Mouse (Mus musculus) forebrain, embryonic 12.5 days (tissue): ENCODE results near the gene Dennd1b. TPM values are rescaled to one million over a fixed set of nuclear protein-coding genes. Genes with fewer than 3 reads are reported as not detected.

ENCODE experiments used
- ATAC-seq: fragments of 200-750 bp; cut with Nextera tagmentation; 2 replicates; pipeline ENCODE4 v1.8.0; 2017; ENCODE audit warnings: moderate TSS enrichment; ENCODE audit not compliant: low FRiP score
- H3K27ac ChIP-seq: fragments of 300-500 bp; sonication (generic); 2 replicates; pipeline ENCODE4 v1.5.1; 2016; ENCODE audit warnings: mild to moderate bottlenecking
- H3K27me3 ChIP-seq: fragments of 300-500 bp; sonication (generic); 2 replicates; pipeline ENCODE4 v1.6.1; 2016; ENCODE audit warnings: mild to moderate bottlenecking
- H3K36me3 ChIP-seq: fragments of 300-500 bp; sonication (generic); replicated peaks from 2 replicates; pipeline ENCODE4 v1.6.1; 2016; ENCODE audit warnings: mild to moderate bottlenecking
- H3K4me1 ChIP-seq: fragments of 300-500 bp; sonication (generic); 2 replicates; pipeline ENCODE4 v1.6.1; 2016
- H3K4me2 ChIP-seq: fragments of 300-500 bp; sonication (generic); 2 replicates; pipeline ENCODE4 v1.6.1; 2016; ENCODE audit warnings: mild to moderate bottlenecking, moderate library complexity
- H3K4me3 ChIP-seq: fragments of 300-500 bp; sonication (generic); replicated peaks from 2 replicates; pipeline ENCODE4 v1.5.1; 2016; ENCODE audit warnings: mild to moderate bottlenecking
- H3K9ac ChIP-seq: fragments of 300-500 bp; sonication (generic); 2 replicates; pipeline ENCODE4 v1.6.1; 2016; ENCODE audit warnings: mild to moderate bottlenecking
- H3K9me3 ChIP-seq: fragments of 300-500 bp; sonication (generic); 2 replicates; pipeline ENCODE4 v1.6.1; 2016
- WGBS: fragments of 180-500 bp; shearing (Covaris S2); methylation state at CpG from one replicate; pipeline ENCODE4 v1.1.7; 2016; 5-methylcytosine and 5-hydroxymethylcytosine counted together
- polyA plus RNA-seq: library from polyadenylated mRNA; unstranded; fragments of >200 nt; fragmentation: Nextera tagmentation; extraction: Ambion mirVana; gene quantifications from 2 replicates; pipeline ENCODE4 v1.2.1, GENCODE M21; 2016

Gene Dennd1b
- polyA plus RNA-seq, 1 experiment from 2014 or later, result 14.5 TPM

DNA sequence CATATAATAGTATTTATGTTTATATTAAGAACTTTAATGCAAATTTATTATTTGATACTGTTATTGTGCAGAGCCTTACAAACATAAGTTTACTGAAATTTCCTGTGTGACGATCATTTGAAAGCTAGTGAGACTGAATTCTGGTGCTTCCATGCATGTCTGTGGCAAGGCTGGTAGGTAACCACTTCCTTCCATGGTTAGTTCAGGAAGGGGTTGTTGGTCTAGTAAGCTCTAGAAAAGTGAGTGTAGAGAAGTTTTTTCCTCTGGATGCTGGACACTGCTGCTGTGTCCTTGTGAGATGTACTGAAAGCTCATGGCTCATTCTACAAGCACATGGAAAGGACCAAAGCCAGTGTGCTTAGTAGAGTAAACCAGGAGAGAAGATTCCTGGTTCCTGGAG, 73.1 kb downstream of the Dennd1b start:
- no peak for ATAC-seq
- no peak overlapping the region for H3K27ac ChIP-seq
- no peak overlapping the region for H3K9ac ChIP-seq
- no peaks in the 10 kb centered on the region for H3K27me3 ChIP-seq
- H3K4me2 ChIP-seq, result no peak overlapping the region
- peaks cover 19% of the 10 kb centered on the region for H3K4me1 ChIP-seq
- H3K36me3 ChIP-seq, result no peaks in the 10 kb centered on the region
- no peak overlapping the region for H3K4me3 ChIP-seq
- 93% methylated on average over 1 of the region's 1 CpGs for WGBS
- H3K9me3 ChIP-seq, result no peaks in the 10 kb centered on the region

GRCm38 (mm10) chr1:139036768-139037507, 73.7 kb downstream of the Dennd1b start:
- H3K4me3 ChIP-seq, result no peak overlapping the region
- no peaks in the 10 kb centered on the region for H3K36me3 ChIP-seq
- 63% methylated on average over 7 of the region's 7 CpGs for WGBS
- no peak for ATAC-seq
- peaks cover 19% of the 10 kb centered on the region for H3K4me1 ChIP-seq
- no peak overlapping the region for H3K27ac ChIP-seq
- H3K9ac ChIP-seq, result no peak overlapping the region
- H3K9me3 ChIP-seq, result no peaks in the 10 kb centered on the region
- no peaks in the 10 kb centered on the region for H3K27me3 ChIP-seq
- no peak overlapping the region for H3K4me2 ChIP-seq

DNA sequence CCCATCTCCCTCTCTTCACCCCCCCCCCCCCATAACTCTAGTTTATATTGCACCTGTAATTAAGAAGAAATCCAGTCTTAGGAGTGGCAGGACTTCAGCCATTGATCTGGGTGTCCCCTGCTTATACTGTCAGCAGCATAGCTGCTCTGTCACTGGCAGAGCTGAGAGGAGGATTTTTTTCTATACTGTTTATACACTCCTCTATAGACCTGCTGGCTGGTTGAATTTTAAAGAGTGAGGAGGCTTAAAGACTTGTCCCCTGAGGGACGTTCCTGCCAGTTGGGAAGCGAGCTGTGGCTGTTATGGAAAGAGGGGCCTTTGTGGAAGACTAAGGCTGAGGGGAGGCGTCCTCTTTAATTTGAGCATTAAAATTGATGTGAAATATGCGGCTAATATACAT, 74.8 kb downstream of the Dennd1b start:
- Histone ChIP-seq H3K4me3 (no peak overlapping the region), H3K4me1 (peaks cover 19% of the 10 kb centered on the region), H3K27ac (no peak overlapping the region), H3K9ac (no peak overlapping the region), H3K36me3 (no peaks in the 10 kb centered on the region), H3K9me3 (no peaks in the 10 kb centered on the region), H3K27me3 (no peaks in the 10 kb centered on the region), H3K4me2 (no peak overlapping the region)
- WGBS, result 21% methylated on average over 4 of the region's 4 CpGs
- ATAC-seq, result peak; percentile 88

DNA sequence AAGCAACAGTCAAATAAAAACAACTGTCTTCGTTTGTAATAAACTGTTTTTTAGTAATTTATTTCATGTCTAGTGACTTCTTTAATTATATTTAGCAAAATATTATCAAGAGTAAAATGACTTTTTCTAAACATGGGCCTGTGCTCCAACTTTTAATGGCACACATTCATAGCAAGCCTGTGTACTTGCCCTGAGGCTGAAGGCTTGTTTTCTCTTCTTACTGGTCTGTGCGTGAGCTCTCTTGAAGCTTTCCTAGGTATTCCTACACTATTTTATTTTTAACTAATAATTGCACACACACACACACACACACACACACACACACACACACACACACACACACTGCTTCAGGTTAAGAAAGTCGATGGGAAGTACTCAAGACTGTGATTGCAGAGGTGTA, 75.4 kb downstream of the Dennd1b start:
- no peak for ATAC-seq
- no peak overlapping the region for H3K4me3 ChIP-seq
- no peak overlapping the region for H3K4me2 ChIP-seq
- 50% methylated on average over 3 of the region's 3 CpGs for WGBS
- H3K4me1 ChIP-seq, result peaks cover 19% of the 10 kb centered on the region
- no peak overlapping the region for H3K27ac ChIP-seq
- H3K9me3 ChIP-seq, result no peaks in the 10 kb centered on the region
- H3K36me3 ChIP-seq, result no peaks in the 10 kb centered on the region
- H3K27me3 ChIP-seq, result no peaks in the 10 kb centered on the region
- H3K9ac ChIP-seq, result no peak overlapping the region

- no peak overlapping the region for H3K9ac ChIP-seq
- ATAC-seq, result peak; percentile 66; the same call in 1 of the 2 replicates
- H3K36me3 ChIP-seq, result no peaks in the 10 kb centered on the region
- no peak overlapping the region for H3K4me3 ChIP-seq
- H3K9me3 ChIP-seq, result no peaks in the 10 kb centered on the region
- WGBS, result 36% methylated on average over 7 of the region's 7 CpGs
- peak overlapping the region; percentile 31 for H3K27ac ChIP-seq
- no peaks in the 10 kb centered on the region for H3K27me3 ChIP-seq
- no peak overlapping the region for H3K4me2 ChIP-seq
- H3K4me1 ChIP-seq, result peaks cover 19% of the 10 kb centered on the region
These were observed 76.4 kb downstream of the Dennd1b start for GRCm38 (mm10) chr1:139039529-139040230.

DNA sequence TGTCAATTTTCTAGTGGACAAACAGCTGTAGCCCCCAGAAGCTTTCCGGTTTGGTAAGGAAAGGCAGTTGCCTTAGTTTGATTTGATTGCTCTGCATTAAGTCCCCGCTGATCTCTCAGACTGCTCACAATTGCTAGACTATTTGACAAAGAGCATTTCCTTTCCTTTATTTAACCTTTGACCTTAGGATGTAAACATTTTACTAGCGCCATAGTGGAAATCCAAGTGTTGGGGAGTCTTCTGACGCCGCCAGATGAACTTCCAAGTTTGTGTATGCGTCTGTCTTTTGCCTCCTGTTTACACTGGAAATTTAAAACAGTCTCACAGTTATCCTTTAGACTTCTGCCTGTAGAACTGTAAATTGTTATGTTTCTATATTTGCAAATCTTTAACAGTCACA, 85.8 kb downstream of the Dennd1b start:
- H3K9me3 ChIP-seq, result no peaks in the 10 kb centered on the region
- H3K27ac ChIP-seq, result no peak overlapping the region
- WGBS, result 53% methylated on average over 6 of the region's 6 CpGs
- 0 out of 2 replicates have a peak, but pooled peaks cover 4% of the 10 kb centered on the region for H3K36me3 ChIP-seq
- ATAC-seq, result no peak
- no peak overlapping the region for H3K4me3 ChIP-seq
- H3K4me1 ChIP-seq, result 0 out of 2 replicates have a peak, but pooled peaks cover 6% of the 10 kb centered on the region
- H3K4me2 ChIP-seq, result no peak overlapping the region
- no peaks in the 10 kb centered on the region for H3K27me3 ChIP-seq
- no peak overlapping the region for H3K9ac ChIP-seq

DNA sequence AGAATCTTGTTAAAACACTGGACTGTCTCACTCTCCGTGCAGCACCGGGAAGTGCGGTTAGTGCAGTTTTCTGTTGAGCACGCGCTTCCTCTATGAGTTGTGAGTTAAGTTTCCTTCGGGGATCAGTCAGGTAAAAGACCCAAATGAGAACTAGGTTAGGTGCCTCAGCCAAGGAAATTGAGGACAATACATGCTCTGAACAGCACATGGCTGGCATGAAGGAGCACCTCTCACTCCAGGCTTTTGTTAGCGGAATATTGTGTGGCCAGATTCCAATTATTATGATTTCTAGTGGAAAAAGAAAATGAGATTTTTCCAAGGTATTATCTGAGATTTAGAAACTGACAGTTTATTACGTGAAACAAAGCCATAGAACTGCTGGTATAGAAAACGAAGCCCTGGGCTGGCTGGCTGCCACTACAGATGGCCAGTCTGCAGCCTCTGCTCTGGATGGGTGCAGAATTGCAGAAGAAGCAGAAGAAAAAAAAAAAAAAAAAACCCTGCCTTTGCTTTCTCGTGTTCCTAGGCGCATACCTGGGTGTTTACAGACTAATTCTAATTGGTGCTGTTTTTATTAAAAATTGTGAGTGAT, 86.7 kb downstream of the Dennd1b start:
- no peak overlapping the region for H3K4me2 ChIP-seq
- ATAC-seq, result peak; percentile 33; the same call in 1 of the 2 replicates
- H3K4me3 ChIP-seq, result no peak overlapping the region
- 0 out of 2 replicates have a peak, but pooled peaks cover 4% of the 10 kb centered on the region for H3K36me3 ChIP-seq
- H3K9me3 ChIP-seq, result no peaks in the 10 kb centered on the region
- H3K9ac ChIP-seq, result no peak overlapping the region
- WGBS, result 78% methylated on average over 11 of the region's 11 CpGs
- H3K27ac ChIP-seq, result 0 out of 2 replicates have a peak overlapping the region, but pooled peaks have one; percentile 46
- H3K27me3 ChIP-seq, result no peaks in the 10 kb centered on the region
- 0 out of 2 replicates have a peak, but pooled peaks cover 6% of the 10 kb centered on the region for H3K4me1 ChIP-seq

- no peak for ATAC-seq
- Histone ChIP-seq H3K27ac (no peak overlapping the region), H3K4me1 (0 out of 2 replicates have a peak, but pooled peaks cover 6% of the 10 kb centered on the region), H3K27me3 (no peaks in the 10 kb centered on the region), H3K4me3 (no peak overlapping the region), H3K9me3 (no peaks in the 10 kb centered on the region), H3K36me3 (no peaks in the 10 kb centered on the region), H3K9ac (no peak overlapping the region), H3K4me2 (no peak overlapping the region)
These were observed 89.8 kb downstream of the Dennd1b start for GRCm38 (mm10) chr1:139053003-139053402.

DNA sequence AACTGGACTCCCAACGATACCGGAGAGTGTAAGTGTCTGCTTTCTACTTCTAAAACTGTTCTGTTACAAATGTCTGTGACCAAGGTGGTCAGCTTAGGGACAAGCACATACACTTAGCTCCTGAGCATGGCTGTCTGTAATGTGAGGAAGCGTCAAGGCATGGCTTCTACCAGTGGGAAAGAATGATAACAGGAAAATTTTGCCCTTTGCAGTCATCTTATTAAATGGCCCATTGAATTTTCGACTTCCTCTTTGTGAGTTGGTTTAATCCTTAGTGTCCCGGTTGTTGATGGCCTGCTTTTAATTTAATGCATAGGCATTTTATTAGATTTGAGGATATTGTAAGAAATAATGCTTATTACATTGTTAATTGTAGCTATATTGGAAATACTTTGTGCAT, 97.1 kb downstream of the Dennd1b start:
- Histone ChIP-seq H3K9me3 (no peaks in the 10 kb centered on the region), H3K4me1 (no peaks in the 10 kb centered on the region), H3K4me2 (no peak overlapping the region), H3K9ac (no peak overlapping the region), H3K4me3 (no peak overlapping the region), H3K27me3 (no peaks in the 10 kb centered on the region), H3K36me3 (no peaks in the 10 kb centered on the region), H3K27ac (no peak overlapping the region)
- 92% methylated on average over 5 of the region's 5 CpGs for WGBS
- no peak for ATAC-seq

DNA sequence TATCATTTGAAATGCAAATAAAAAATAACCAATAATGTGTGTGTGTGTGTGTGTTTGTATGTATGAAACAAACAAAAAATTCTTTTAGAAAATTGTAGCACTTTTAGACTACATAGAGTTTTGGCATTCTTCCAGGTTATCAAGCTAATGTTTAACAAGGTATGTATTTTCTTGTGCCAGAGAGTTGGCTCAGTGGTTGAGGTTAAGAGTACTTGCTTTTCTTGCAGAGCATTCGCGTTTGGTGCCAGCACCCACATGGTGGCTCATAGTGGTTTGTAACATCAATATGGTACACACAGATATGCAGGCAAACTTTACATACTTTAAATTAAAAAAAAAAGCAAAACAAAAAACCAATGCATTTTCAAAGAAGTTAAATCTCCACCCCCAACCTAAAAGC, 101.5 kb downstream of the Dennd1b start:
- no peak overlapping the region for H3K27ac ChIP-seq
- H3K4me3 ChIP-seq, result no peak overlapping the region
- no peak for ATAC-seq
- no peaks in the 10 kb centered on the region for H3K9me3 ChIP-seq
- WGBS, result 96% methylated on average over 2 of the region's 2 CpGs
- H3K36me3 ChIP-seq, result no peaks in the 10 kb centered on the region
- peaks cover 4% of the 10 kb centered on the region; the same call in 1 of the 2 replicates for H3K4me1 ChIP-seq
- no peaks in the 10 kb centered on the region for H3K27me3 ChIP-seq
- H3K9ac ChIP-seq, result no peak overlapping the region
- no peak overlapping the region for H3K4me2 ChIP-seq

- H3K4me1 ChIP-seq, result peaks cover 4% of the 10 kb centered on the region; the same call in 1 of the 2 replicates
- H3K9me3 ChIP-seq, result no peaks in the 10 kb centered on the region
- no peak overlapping the region for H3K4me3 ChIP-seq
- no peak overlapping the region for H3K27ac ChIP-seq
- no peak; the same call in 1 of the 2 replicates for ATAC-seq
- no peaks in the 10 kb centered on the region for H3K27me3 ChIP-seq
- H3K36me3 ChIP-seq, result no peaks in the 10 kb centered on the region
- WGBS, result 65% methylated on average over 2 of the region's 2 CpGs
- H3K9ac ChIP-seq, result no peak overlapping the region
- H3K4me2 ChIP-seq, result no peak overlapping the region
These were observed 104.0 kb downstream of the Dennd1b start for GRCm38 (mm10) chr1:139067210-139067609.

DNA sequence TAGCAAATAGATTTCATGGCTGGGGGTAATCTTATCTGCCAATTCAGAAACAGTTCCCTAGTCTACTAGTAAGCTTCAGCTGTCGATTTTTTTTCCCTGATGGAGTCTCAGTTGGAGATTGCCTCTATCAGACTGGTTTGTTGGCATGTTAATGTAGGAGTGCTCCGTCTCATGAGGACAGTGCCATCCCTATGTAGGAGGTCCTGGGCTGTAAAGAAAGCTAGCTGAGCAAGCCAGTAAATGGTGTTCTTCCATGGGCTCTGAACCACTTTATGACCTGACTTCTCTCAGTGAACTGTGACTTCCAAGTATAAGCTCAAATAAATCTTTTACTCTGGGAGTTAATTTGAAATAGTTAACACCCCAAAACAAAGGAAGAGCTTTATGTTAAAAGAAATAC, 107.8 kb downstream of the Dennd1b start:
- H3K36me3 ChIP-seq, result no peaks in the 10 kb centered on the region
- 85% methylated on average over 2 of the region's 2 CpGs for WGBS

More for the DNA sequence above, 107.8 kb downstream of the Dennd1b start:
- Histone ChIP-seq H3K9ac (no peak overlapping the region), H3K4me3 (no peak overlapping the region), H3K27me3 (no peaks in the 10 kb centered on the region), H3K4me2 (no peak overlapping the region), H3K4me1 (peaks cover 4% of the 10 kb centered on the region; the same call in 1 of the 2 replicates), H3K9me3 (no peaks in the 10 kb centered on the region), H3K27ac (no peak overlapping the region)
- ATAC-seq, result no peak
